ENCODE assay signal across 9 mouse cellular contexts in genomic region chr2:32742173-32742531, GRCm38 (mm10). TPM values are rescaled to one million over a fixed set of nuclear protein-coding genes. Genes with fewer than 3 reads are reported as not detected.
DNase-seq lines count a peak whose midpoint lies in the region; ATAC-seq lines count a peak whose summit lies in the region.
"Had no signal": no experiment of that assay in that cellular context is flagged by ENCODE, and none has a peak within 500 bp of the region (broad histone marks: within the 10 kb centered on the region; RNA-seq: fewer than 3 reads in every experiment).

No protein-coding gene starts in this region.

- no peak for DNase-seq in heart, postnatal 14 days
- DNase-seq in embryo, embryonic 11 days, result peak; percentile 87
- DNase-seq in hindbrain, embryonic 14.5 days (ENCODE audit: low spot score), result peak; percentile 83
- peak; percentile 84 for DNase-seq in right cerebral cortex, postnatal 14 days
- no peak for DNase-seq in kidney, adult 11 months
- DNase-seq in natural killer cell, adult 2 months (ENCODE audit: low spot score in 2 of 2), result no peak

- no peaks in the 10 kb centered on the region for H3K9me3 ChIP-seq in heart, embryonic 16.5 days (replicated peaks; ENCODE audit: control insufficient read depth, low read length)
- H3K9me3 ChIP-seq in hindbrain, embryonic 14.5 days (ENCODE audit: control insufficient read depth, low read length), result no peaks in the 10 kb centered on the region
- no peaks in the 10 kb centered on the region for H3K9me3 ChIP-seq in limb, embryonic 12.5 days
- H3K9me3 ChIP-seq: G1E had no signal

- no peak overlapping the region for H3K9ac ChIP-seq in heart, embryonic 16.5 days (ENCODE audit: low read length)
- H3K9ac ChIP-seq in hindbrain, embryonic 14.5 days, result peak overlapping the region; percentile 94
- no peak overlapping the region for H3K9ac ChIP-seq in limb, embryonic 12.5 days (replicated peaks)

- H3K27me3 ChIP-seq in heart, embryonic 16.5 days (ENCODE audit: control insufficient read depth, insufficient read depth, low read length), result peaks cover 28% of the 10 kb centered on the region
- H3K27me3 ChIP-seq in hindbrain, embryonic 14.5 days (ENCODE audit: control insufficient read depth, insufficient read depth, low read length), result no peaks in the 10 kb centered on the region
- peaks cover 48% of the 10 kb centered on the region for H3K27me3 ChIP-seq in limb, embryonic 12.5 days

- 0 out of 2 replicates have a peak, but pooled peaks cover 4% of the 10 kb centered on the region for H3K36me3 ChIP-seq in heart, embryonic 16.5 days (ENCODE audit: control insufficient read depth, insufficient read depth)
- peaks cover 29% of the 10 kb centered on the region for H3K36me3 ChIP-seq in hindbrain, embryonic 14.5 days (replicated peaks; ENCODE audit: control insufficient read depth, insufficient read depth)
- H3K36me3 ChIP-seq in limb, embryonic 12.5 days, result peaks cover 27% of the 10 kb centered on the region
- H3K36me3 ChIP-seq: G1E had no signal

- 16% methylated on average over 18 of the region's 18 CpGs for WGBS in heart, embryonic 16.5 days
- 10% methylated on average over 18 of the region's 18 CpGs for WGBS in hindbrain, embryonic 14.5 days
- WGBS in limb, embryonic 12.5 days, result 2% methylated on average over 18 of the region's 18 CpGs

- intact Hi-C loops in heart, postnatal 14 days (cut with DNase I), result no loop called here

- H3K4me2 ChIP-seq in heart, embryonic 16.5 days (ENCODE audit: low read depth, low read length), result peak overlapping the region; percentile 75; the same call in 1 of the 2 replicates
- peak overlapping the region; percentile 80 for H3K4me2 ChIP-seq in hindbrain, embryonic 14.5 days (replicated peaks)
- peak overlapping the region; percentile 98 for H3K4me2 ChIP-seq in limb, embryonic 12.5 days

- no peak overlapping the region for H3K27ac ChIP-seq in heart, embryonic 16.5 days (ENCODE audit: low read length)
- H3K27ac ChIP-seq in hindbrain, embryonic 14.5 days, result peak overlapping the region; percentile 87
- H3K27ac ChIP-seq in limb, embryonic 12.5 days, result no peak overlapping the region

- H3K4me3 ChIP-seq in heart, embryonic 16.5 days (ENCODE audit: low read length), result peak overlapping the region; percentile 53
- peak overlapping the region; percentile 94 for H3K4me3 ChIP-seq in hindbrain, embryonic 14.5 days (replicated peaks; ENCODE audit: low read length)
- H3K4me3 ChIP-seq in limb, embryonic 12.5 days (replicated peaks), result peak overlapping the region; percentile 57

- ATAC-seq in heart, embryonic 16.5 days (replicated peaks; ENCODE audit: extremely low read depth, insufficient read depth, low FRiP score), result no peak
- ATAC-seq in hindbrain, embryonic 14.5 days (ENCODE audit: low FRiP score), result peak; percentile 93
- ATAC-seq in limb, embryonic 12.5 days (ENCODE audit: insufficient number of reproducible peaks, insufficient read depth, low FRiP score, low TSS enrichment, low read depth), result peak; percentile 56

- H3K4me1 ChIP-seq in heart, embryonic 16.5 days (ENCODE audit: control insufficient read depth, insufficient read depth, low read length), result peaks cover 11% of the 10 kb centered on the region
- peaks cover 11% of the 10 kb centered on the region for H3K4me1 ChIP-seq in hindbrain, embryonic 14.5 days (replicated peaks; ENCODE audit: control insufficient read depth, insufficient read depth, low read length)
- H3K4me1 ChIP-seq in limb, embryonic 12.5 days (replicated peaks), result peaks cover 20% of the 10 kb centered on the region

RNA-seq across cellular contexts. Expression of gene 6330409D20Rik, which starts 1.3 kb away (rescaled TPM):
- polyA plus RNA-seq in heart, embryonic 16.5 days (2015; fragmentation: Nextera tagmentation; extraction: Ambion mirVana), result 0.17 and 0.26 TPM in 2 replicates
- not detected for total RNA-seq in heart, postnatal 14 days (2021)
- polyA plus RNA-seq in hindbrain, embryonic 14.5 days (2014; fragmentation: Nextera tagmentation; extraction: Ambion mirVana), result 3.8 and 4.5 TPM in 2 replicates
- polyA plus RNA-seq in limb, embryonic 12.5 days (2016; fragmentation: Nextera tagmentation; extraction: Ambion mirVana), result not detected in 2 replicates
- total RNA-seq: G1E had no signal
- polyA plus RNA-seq: G1E had no signal

RNA-seq across cellular contexts. Expression of gene Tor2a, which starts 14.9 kb away (rescaled TPM):
- 38.1 and 38.9 TPM in 2 replicates for polyA plus RNA-seq in heart, embryonic 16.5 days (2015; fragmentation: Nextera tagmentation; extraction: Ambion mirVana)
- 10 to 100 TPM; 10.7 to 12.1 TPM for total RNA-seq in heart, postnatal 14 days (2021)
- polyA plus RNA-seq in hindbrain, embryonic 14.5 days (2014; fragmentation: Nextera tagmentation; extraction: Ambion mirVana), result 49.8 and 53.1 TPM in 2 replicates
- polyA plus RNA-seq in limb, embryonic 12.5 days (2016; fragmentation: Nextera tagmentation; extraction: Ambion mirVana), result 58.8 and 62.7 TPM in 2 replicates

RNA-seq across cellular contexts. Expression of gene Sh2d3c, which starts 21.3 kb away (rescaled TPM):
- 32.4 and 33.6 TPM in 2 replicates for polyA plus RNA-seq in heart, embryonic 16.5 days (2015; fragmentation: Nextera tagmentation; extraction: Ambion mirVana)
- total RNA-seq in heart, postnatal 14 days (2021), result 10 to 100 TPM; 37.4 to 39.4 TPM
- 43.5 and 47.9 TPM in 2 replicates for polyA plus RNA-seq in hindbrain, embryonic 14.5 days (2014; fragmentation: Nextera tagmentation; extraction: Ambion mirVana)
- 17.0 and 17.1 TPM in 2 replicates for polyA plus RNA-seq in limb, embryonic 12.5 days (2016; fragmentation: Nextera tagmentation; extraction: Ambion mirVana)

RNA-seq across cellular contexts. Expression of gene Cdk9, which starts 29.3 kb away (rescaled TPM):
- 57.1 and 59.8 TPM in 2 replicates for polyA plus RNA-seq in heart, embryonic 16.5 days (2015; fragmentation: Nextera tagmentation; extraction: Ambion mirVana)
- total RNA-seq in heart, postnatal 14 days (2021), result 10 to 100 TPM; 30.7 to 31.3 TPM
- polyA plus RNA-seq in hindbrain, embryonic 14.5 days (2014; fragmentation: Nextera tagmentation; extraction: Ambion mirVana), result 59.7 and 61.6 TPM in 2 replicates
- 129 and 136 TPM in 2 replicates for polyA plus RNA-seq in limb, embryonic 12.5 days (2016; fragmentation: Nextera tagmentation; extraction: Ambion mirVana)

RNA-seq across cellular contexts. Expression of gene Ttc16, which starts 33.3 kb away (rescaled TPM):
- 0.34 and 0.43 TPM in 2 replicates for polyA plus RNA-seq in heart, embryonic 16.5 days (2015; fragmentation: Nextera tagmentation; extraction: Ambion mirVana)
- under 1 TPM; 0.07 to 0.24 TPM for total RNA-seq in heart, postnatal 14 days (2021)
- 0.52 and 0.74 TPM in 2 replicates for polyA plus RNA-seq in hindbrain, embryonic 14.5 days (2014; fragmentation: Nextera tagmentation; extraction: Ambion mirVana)
- polyA plus RNA-seq in limb, embryonic 12.5 days (2016; fragmentation: Nextera tagmentation; extraction: Ambion mirVana), result 0.28 and 0.35 TPM in 2 replicates

Comparison
In these comparisons a context has a peak if more than half of its experiments do, and no peak if none do; other contexts are left out.
1. DNase-seq: peak in embryo, embryonic 11 days (single experiment), hindbrain, embryonic 14.5 days (single experiment) and right cerebral cortex, postnatal 14 days (single experiment); none in heart, postnatal 14 days (0 of 2), kidney, adult 11 months (single experiment) and natural killer cell, adult 2 months (0 of 2).
2. Peak in every context shown above with its lines, with median percentiles within 50 percentile points of each other: H3K4me2 ChIP-seq and H3K4me3 ChIP-seq.